Mouse (Mus musculus): ENCODE data around the gene Paqr7.

GRCm38 (mm10) chr4:134495546-134495923, 962 bp upstream of the Paqr7 start:
- no peak for TF ChIP-seq POLR2A (IDR thresholded peaks at IDR 0.05; ENCODE audit: low read depth, low read length)
- TF ChIP-seq CTCF (IDR thresholded peaks at IDR 0.05; ENCODE audit: extremely low read depth, insufficient read depth, insufficient read length, insufficient replicate concordance), result no peak
